Mouse (Mus musculus): ENCODE data around the gene Gm10447. TPM values are rescaled to one million over a fixed set of nuclear protein-coding genes. Genes with fewer than 3 reads are reported as not detected.

Gene Gm10447
- polyA plus RNA-seq, 1 experiment from 2014 or later = 0.17 TPM

DNA sequence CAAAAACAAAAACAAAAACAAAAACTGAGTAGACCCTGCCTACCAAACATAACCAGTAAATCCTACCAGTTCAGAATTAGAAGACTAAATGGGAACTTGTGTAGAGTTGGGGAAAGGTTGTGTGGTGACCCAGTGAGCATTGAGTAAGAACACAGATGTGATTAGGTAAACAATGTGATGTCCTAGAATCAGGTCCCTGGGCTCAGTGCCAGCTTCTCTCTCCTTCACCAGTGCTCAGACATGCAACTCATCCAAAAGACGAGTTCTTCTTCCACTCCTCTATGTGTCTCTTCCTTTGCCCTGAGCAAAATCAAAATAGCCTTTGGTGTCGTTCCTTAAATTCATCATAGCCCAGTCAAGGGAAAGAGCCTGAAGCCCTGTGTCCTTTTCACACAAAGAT, 32.1 kb downstream of the Gm10447 start:
- Histone ChIP-seq H3K9me3 (replicated peaks) (no peaks in the 10 kb centered on the region), H3K36me3 (peaks cover 24% of the 10 kb centered on the region), H3K9ac (no peak overlapping the region), H3K4me1 (peaks cover 7% of the 10 kb centered on the region), H3K27me3 (no peaks in the 10 kb centered on the region), H3K4me3 (replicated peaks) (no peak overlapping the region), H3K4me2 (replicated peaks) (no peak overlapping the region), H3K27ac (replicated peaks) (no peak overlapping the region; the same call in 1 of the 2 replicates)
- no peak for ATAC-seq (ENCODE audit: insufficient number of reproducible peaks, low FRiP score, low TSS enrichment, low read depth)
- WGBS = 62% methylated on average over 2 of the region's 2 CpGs

DNA sequence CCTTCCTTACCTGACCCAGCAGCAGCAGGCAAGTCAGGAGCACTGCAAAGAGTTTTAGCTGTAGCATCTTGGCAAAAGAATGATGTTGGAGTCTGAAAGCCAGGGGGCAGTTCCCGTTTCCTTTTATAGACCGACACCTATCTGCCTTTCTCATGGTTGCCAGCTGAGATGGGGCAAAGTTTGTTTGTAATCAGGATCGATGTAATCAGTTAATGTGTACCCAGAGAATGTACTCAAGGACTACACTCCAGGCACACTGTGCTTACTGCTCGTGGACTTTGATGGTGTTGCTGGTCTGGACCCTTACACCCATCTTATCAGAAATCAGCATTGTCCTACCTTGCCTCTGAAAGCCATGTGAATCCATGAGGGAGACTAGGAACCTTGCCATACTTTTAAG, 33.9 kb downstream of the Gm10447 start, which contains the start of gene Leap2:
Gene Leap2 (minus strand): TSS at position 135 of the 400 bp plus-strand sequence.
- Histone ChIP-seq H3K27me3 (no peaks in the 10 kb centered on the region), H3K9ac (no peak within 1 kb of the TSS), H3K4me1 (no peaks in the 10 kb centered on the region), H3K4me3 (replicated peaks) (no peak within 1 kb of the TSS), H3K27ac (replicated peaks) (no peak within 1 kb of the TSS), H3K4me2 (replicated peaks) (no peak within 1 kb of the TSS), H3K36me3 (peaks cover 30% of the 10 kb centered on the region), H3K9me3 (replicated peaks) (no peaks in the 10 kb centered on the region)
- no peak for ATAC-seq (ENCODE audit: insufficient number of reproducible peaks, low FRiP score, low TSS enrichment, low read depth)
- 90% methylated on average over 4 of the region's 4 CpGs for WGBS

DNA sequence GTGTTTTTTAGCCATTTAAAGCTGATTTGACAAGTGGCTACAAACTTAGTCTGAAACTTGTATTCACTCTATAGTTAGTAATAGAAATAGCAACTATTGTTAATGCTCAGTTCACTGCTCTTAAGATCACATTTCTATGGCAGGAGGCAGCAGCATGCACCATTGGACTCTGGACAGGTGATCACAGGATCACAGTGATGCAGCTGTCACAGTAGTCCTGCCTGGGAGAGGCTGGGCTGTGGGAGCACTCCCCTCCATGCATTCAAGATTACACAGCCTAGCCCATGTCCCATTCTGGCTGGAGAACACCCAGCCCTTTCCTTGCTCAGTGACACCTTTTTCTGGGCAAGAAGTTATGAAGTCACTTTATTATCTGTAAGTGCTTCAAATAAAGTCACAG, 38.9 kb downstream of the Gm10447 start:
- Histone ChIP-seq H3K36me3 (peaks cover 70% of the 10 kb centered on the region), H3K4me3 (replicated peaks) (no peak overlapping the region), H3K4me2 (replicated peaks) (no peak overlapping the region), H3K9me3 (replicated peaks) (no peaks in the 10 kb centered on the region), H3K27ac (replicated peaks) (no peak overlapping the region), H3K9ac (no peak overlapping the region), H3K4me1 (no peaks in the 10 kb centered on the region), H3K27me3 (no peaks in the 10 kb centered on the region)
- ATAC-seq (ENCODE audit: insufficient number of reproducible peaks, low FRiP score, low TSS enrichment, low read depth) = no peak

DNA sequence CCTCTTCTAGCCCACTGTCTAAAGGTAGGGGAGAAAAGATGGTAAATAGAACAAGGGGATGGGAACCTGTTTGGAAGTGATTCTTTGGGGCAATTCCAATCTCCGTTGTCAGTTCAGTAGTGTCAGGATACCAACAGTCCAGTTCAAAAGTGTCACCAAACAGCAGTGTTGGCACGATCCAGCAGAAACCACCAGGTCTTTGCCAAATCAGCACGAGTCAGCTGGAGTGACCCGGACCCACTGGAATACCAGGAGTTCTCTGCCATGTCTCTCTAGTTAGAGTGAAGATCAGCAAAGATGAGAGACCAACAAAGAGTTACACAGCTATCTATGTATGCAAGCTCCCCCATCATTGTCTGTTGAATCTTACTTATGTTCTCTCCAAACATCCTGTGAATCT, 43.0 kb downstream of the Gm10447 start:
- Histone ChIP-seq H3K27me3 (no peaks in the 10 kb centered on the region), H3K36me3 (peaks cover 91% of the 10 kb centered on the region), H3K4me1 (no peaks in the 10 kb centered on the region), H3K4me2 (replicated peaks) (no peak overlapping the region), H3K4me3 (replicated peaks) (no peak overlapping the region), H3K27ac (replicated peaks) (no peak overlapping the region), H3K9me3 (replicated peaks) (no peaks in the 10 kb centered on the region), H3K9ac (no peak overlapping the region)
- WGBS = 94% methylated on average over 4 of the region's 4 CpGs
- no peak for ATAC-seq (ENCODE audit: insufficient number of reproducible peaks, low FRiP score, low TSS enrichment, low read depth)

DNA sequence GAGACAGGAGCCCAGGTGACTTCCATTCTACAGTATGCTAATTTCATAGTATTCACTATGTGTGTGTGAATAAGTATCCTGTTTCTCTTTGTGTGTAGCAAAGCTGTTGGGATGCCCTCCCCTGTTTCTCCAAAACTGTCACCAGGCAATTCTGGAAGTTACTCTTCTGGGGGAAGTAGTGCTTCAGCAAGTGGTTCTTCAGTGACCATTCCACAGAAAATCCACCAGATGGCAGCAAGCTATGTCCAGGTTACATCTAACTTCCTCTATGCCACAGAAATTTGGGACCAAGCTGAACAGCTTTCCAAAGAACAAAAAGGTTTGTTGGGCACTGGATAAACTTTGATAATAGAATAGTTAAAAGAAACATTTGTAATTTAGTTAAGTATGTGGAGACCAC, 45.2 kb downstream of the Gm10447 start:
- Histone ChIP-seq H3K9me3 (replicated peaks) (no peaks in the 10 kb centered on the region), H3K36me3 (peaks cover 87% of the 10 kb centered on the region)
- ATAC-seq (ENCODE audit: insufficient number of reproducible peaks, low FRiP score, low TSS enrichment, low read depth) = no peak

More for the DNA sequence above, 45.2 kb downstream of the Gm10447 start:
- Histone ChIP-seq H3K4me2 (replicated peaks) (no peak overlapping the region), H3K4me1 (no peaks in the 10 kb centered on the region), H3K27me3 (no peaks in the 10 kb centered on the region), H3K27ac (replicated peaks) (no peak overlapping the region), H3K4me3 (replicated peaks) (no peak overlapping the region), H3K9ac (no peak overlapping the region)

Small RNA genes lying within 50 kb of the gene (microRNA-seq; reads per million reads assigned to microRNA genes)
- not detected for gene Mir6920 (ENCODE audit: borderline number of aligned reads)

Other genes starting within 250 kb of the Gm10447 start
- gene Hspa4, start 156.7 kb downstream of the Gm10447 start, polyA plus RNA-seq (2015; fragmentation: Nextera tagmentation; extraction: Ambion mirVana) = 63.9 and 71.9 TPM in 2 replicates
- gene Zcchc10, start 132.4 kb downstream of the Gm10447 start, polyA plus RNA-seq (2015; fragmentation: Nextera tagmentation; extraction: Ambion mirVana) = 16.3 and 16.7 TPM in 2 replicates
- 43.1 and 50.3 TPM in 2 replicates for gene Aff4, start 106.3 kb downstream of the Gm10447 start, polyA plus RNA-seq (2015; fragmentation: Nextera tagmentation; extraction: Ambion mirVana)
- gene Leap2, start 33.9 kb downstream of the Gm10447 start, polyA plus RNA-seq (2015; fragmentation: Nextera tagmentation; extraction: Ambion mirVana) = not detected in 2 replicates
- 535 and 540 TPM in 2 replicates for gene Uqcrq, start 26.3 kb downstream of the Gm10447 start, polyA plus RNA-seq (2015; fragmentation: Nextera tagmentation; extraction: Ambion mirVana)
- 2.3 and 2.4 TPM in 2 replicates for gene Gdf9, start 26.1 kb downstream of the Gm10447 start, polyA plus RNA-seq (2015; fragmentation: Nextera tagmentation; extraction: Ambion mirVana)
- 3.4 and 3.7 TPM in 2 replicates for gene Shroom1, start 95 bp upstream of the Gm10447 start, polyA plus RNA-seq (2015; fragmentation: Nextera tagmentation; extraction: Ambion mirVana)
- gene Gm9837, start 13.4 kb upstream of the Gm10447 start, polyA plus RNA-seq (2015; fragmentation: Nextera tagmentation; extraction: Ambion mirVana) = not detected in 2 replicates
- 0.18 TPM in 1 of 2 replicates, not detected in the other for gene Gm9945, start 23.1 kb upstream of the Gm10447 start, polyA plus RNA-seq (2015; fragmentation: Nextera tagmentation; extraction: Ambion mirVana)
- gene Sowaha, start 23.2 kb upstream of the Gm10447 start, polyA plus RNA-seq (2015; fragmentation: Nextera tagmentation; extraction: Ambion mirVana) = 1.1 and 1.5 TPM in 2 replicates
- gene Sept8, start 62.1 kb upstream of the Gm10447 start, polyA plus RNA-seq (2015; fragmentation: Nextera tagmentation; extraction: Ambion mirVana) = 46.1 and 47.9 TPM in 2 replicates
- 85.7 and 92.0 TPM in 2 replicates for gene Kif3a, start 110.3 kb upstream of the Gm10447 start, polyA plus RNA-seq (2015; fragmentation: Nextera tagmentation; extraction: Ambion mirVana)
- gene Il4, start 161.6 kb upstream of the Gm10447 start, polyA plus RNA-seq (2015; fragmentation: Nextera tagmentation; extraction: Ambion mirVana) = 1.9 and 2.6 TPM in 2 replicates
- gene Il13, start 177.6 kb upstream of the Gm10447 start, polyA plus RNA-seq (2015; fragmentation: Nextera tagmentation; extraction: Ambion mirVana) = not detected in 2 replicates